Mouse (Mus musculus) C2C12 (cell line): ENCODE results near the gene Gm10203. TPM values are rescaled to one million over a fixed set of nuclear protein-coding genes. Genes with fewer than 3 reads are reported as not detected.

ENCODE experiments used
- H3K27me3 ChIP-seq: one replicate; pipeline ENCODE4 v1.6.1; 2011; ENCODE audit not compliant: control insufficient read depth, insufficient read depth, insufficient read length
- H3K36me3 ChIP-seq: one replicate; pipeline ENCODE4 v1.6.1; 2011; ENCODE audit not compliant: control insufficient read depth, insufficient read depth
- H3K4me3 ChIP-seq: one replicate; pipeline ENCODE4 v1.5.1; 2011; ENCODE audit warnings: mild to moderate bottlenecking, control low read depth; ENCODE audit not compliant: poor library complexity, insufficient read depth, severe bottlenecking
- H3K79me2 ChIP-seq: one replicate; pipeline ENCODE4 v1.6.1; 2011; ENCODE audit not compliant: control insufficient read depth, insufficient read depth
- H3K79me3 ChIP-seq: one replicate; pipeline ENCODE4 v1.6.1; 2011; ENCODE audit warnings: low read depth, control low read depth
- H3ac ChIP-seq: one replicate; pipeline ENCODE3; 2011; ENCODE audit warnings: low read depth; ENCODE audit not compliant: control insufficient read depth, insufficient read length
- CEBPB ChIP-seq: IDR thresholded peaks from one replicate; pipeline ENCODE4 v1.6.1; 2011; ENCODE audit warnings: low read depth, mild to moderate bottlenecking, control low read depth, moderate library complexity
- CTCF ChIP-seq: IDR thresholded peaks from one replicate; pipeline ENCODE4 v1.5.1; 2011; ENCODE audit not compliant: control insufficient read depth, insufficient read depth, insufficient read length
- FOSL1 ChIP-seq: IDR thresholded peaks from one replicate; pipeline ENCODE4 v1.8.0; 2011; ENCODE audit warnings: mild to moderate bottlenecking, low read length; ENCODE audit not compliant: poor library complexity, insufficient read depth, severe bottlenecking
- MAX ChIP-seq: IDR thresholded peaks from one replicate; pipeline ENCODE4 v1.6.1; 2011; ENCODE audit warnings: mild to moderate bottlenecking, control low read depth
- MYOD1 ChIP-seq: IDR thresholded peaks from one replicate; pipeline ENCODE4 v1.6.1; 2011; ENCODE audit warnings: low read depth; ENCODE audit not compliant: control insufficient read depth, insufficient read length
- MYOG ChIP-seq: IDR thresholded peaks from one replicate; pipeline ENCODE4 v1.6.1; 2011; ENCODE audit not compliant: control insufficient read depth, insufficient read length; ENCODE audit errors: extremely low read depth
- USF1 ChIP-seq: IDR thresholded peaks from one replicate; pipeline ENCODE4 v1.6.1; 2011; ENCODE audit warnings: low read depth, mild to moderate bottlenecking, control low read depth, moderate library complexity
- polyA plus RNA-seq: library from polyadenylated mRNA; unstranded; fragments of >200 nt; fragmentation: generic; extraction: Trizol; gene quantifications from one replicate; pipeline ENCODE4 v1.2.1, GENCODE M21; 2012; ENCODE audit warnings: missing spikeins

The Gm10203 gene
- polyA plus RNA-seq, 1 experiment = not detected

GRCm38 (mm10) chr6:149123042-149123441, 6.9 kb upstream of the Gm10203 start:
- Histone ChIP-seq H3ac (no peak overlapping the region), H3K4me3 (no peak overlapping the region), H3K27me3 (no peaks in the 10 kb centered on the region), H3K36me3 (no peaks in the 10 kb centered on the region), H3K79me3 (no peaks in the 10 kb centered on the region), H3K79me2 (no peaks in the 10 kb centered on the region)
- TF ChIP-seq USF1 (no peak), MAX (no peak), MYOG (no peak), FOSL1 (no peak)

- no peak overlapping the region for H3ac ChIP-seq
These were observed 3.3 kb upstream of the Gm10203 start for GRCm38 (mm10) chr6:149126675-149127074.

GRCm38 (mm10) chr6:149131111-149131510, 1.1 kb downstream of the Gm10203 start:
- no peak for TF ChIP-seq MYOG
- no peak for TF ChIP-seq CEBPB
- H3K27me3 ChIP-seq = no peaks in the 10 kb centered on the region

More at GRCm38 (mm10) chr6:149126675-149127074, 3.3 kb upstream of the Gm10203 start:
- Histone ChIP-seq H3K36me3 (no peaks in the 10 kb centered on the region), H3K79me2 (no peaks in the 10 kb centered on the region), H3K79me3 (no peaks in the 10 kb centered on the region), H3K4me3 (no peak overlapping the region), H3K27me3 (no peaks in the 10 kb centered on the region)
- TF ChIP-seq MAX = peak; percentile 61
- TF ChIP-seq CTCF = no peak
- TF ChIP-seq CEBPB = no peak
- no peak for TF ChIP-seq FOSL1
- no peak for TF ChIP-seq USF1
- TF ChIP-seq MYOG = no peak

GRCm38 (mm10) chr6:149132311-149133077, 2.5 kb downstream of the Gm10203 start:
- Histone ChIP-seq H3K36me3 (no peaks in the 10 kb centered on the region), H3ac (no peak overlapping the region), H3K4me3 (no peak overlapping the region), H3K79me2 (no peaks in the 10 kb centered on the region), H3K79me3 (no peaks in the 10 kb centered on the region), H3K27me3 (no peaks in the 10 kb centered on the region)
- TF ChIP-seq CTCF (no peak), USF1 (no peak), MYOG (no peak), MYOD1 (no peak), MAX (no peak), CEBPB (no peak), FOSL1 (no peak)

More at GRCm38 (mm10) chr6:149131111-149131510, 1.1 kb downstream of the Gm10203 start:
- Histone ChIP-seq H3K4me3 (no peak overlapping the region), H3K36me3 (no peaks in the 10 kb centered on the region), H3ac (no peak overlapping the region), H3K79me3 (no peaks in the 10 kb centered on the region), H3K79me2 (no peaks in the 10 kb centered on the region)

GRCm38 (mm10) chr6:149134391-149135150, 4.6 kb downstream of the Gm10203 start:
- Histone ChIP-seq H3ac (no peak overlapping the region), H3K27me3 (no peaks in the 10 kb centered on the region), H3K4me3 (no peak overlapping the region), H3K36me3 (no peaks in the 10 kb centered on the region), H3K79me3 (no peaks in the 10 kb centered on the region), H3K79me2 (no peaks in the 10 kb centered on the region)
- TF ChIP-seq CEBPB (no peak), FOSL1 (no peak), USF1 (no peak), MAX (no peak), MYOD1 (no peak), CTCF (no peak), MYOG (no peak)

GRCm38 (mm10) chr6:149135631-149136030, 5.7 kb downstream of the Gm10203 start:
- Histone ChIP-seq H3K79me3 (no peaks in the 10 kb centered on the region), H3ac (no peak overlapping the region)
- TF ChIP-seq CEBPB = no peak
- no peak for TF ChIP-seq MYOD1
- TF ChIP-seq MYOG = no peak
- no peak for TF ChIP-seq USF1
- TF ChIP-seq MAX = no peak
- TF ChIP-seq FOSL1 = no peak
- TF ChIP-seq CTCF = no peak

More at GRCm38 (mm10) chr6:149135631-149136030, 5.7 kb downstream of the Gm10203 start:
- H3K27me3 ChIP-seq = no peaks in the 10 kb centered on the region
- H3K4me3 ChIP-seq = no peak overlapping the region
- no peaks in the 10 kb centered on the region for H3K79me2 ChIP-seq
- no peaks in the 10 kb centered on the region for H3K36me3 ChIP-seq
